Mouse (Mus musculus): Measurements from ENCODE around the gene Wdr46.

- TF ChIP-seq GATA1 (IDR thresholded peaks at IDR 0.05; ENCODE audit: borderline replicate concordance, low read length) (no peak), FLI1 (IDR thresholded peaks at IDR 0.05; ENCODE audit: low read length) (no peak)
Observed at GRCm38 (mm10) chr17:33938783-33939182, 1.7 kb upstream of the Wdr46 start.
